ENCODE assay signal across 9 mouse cellular contexts in the genomic region with DNA sequence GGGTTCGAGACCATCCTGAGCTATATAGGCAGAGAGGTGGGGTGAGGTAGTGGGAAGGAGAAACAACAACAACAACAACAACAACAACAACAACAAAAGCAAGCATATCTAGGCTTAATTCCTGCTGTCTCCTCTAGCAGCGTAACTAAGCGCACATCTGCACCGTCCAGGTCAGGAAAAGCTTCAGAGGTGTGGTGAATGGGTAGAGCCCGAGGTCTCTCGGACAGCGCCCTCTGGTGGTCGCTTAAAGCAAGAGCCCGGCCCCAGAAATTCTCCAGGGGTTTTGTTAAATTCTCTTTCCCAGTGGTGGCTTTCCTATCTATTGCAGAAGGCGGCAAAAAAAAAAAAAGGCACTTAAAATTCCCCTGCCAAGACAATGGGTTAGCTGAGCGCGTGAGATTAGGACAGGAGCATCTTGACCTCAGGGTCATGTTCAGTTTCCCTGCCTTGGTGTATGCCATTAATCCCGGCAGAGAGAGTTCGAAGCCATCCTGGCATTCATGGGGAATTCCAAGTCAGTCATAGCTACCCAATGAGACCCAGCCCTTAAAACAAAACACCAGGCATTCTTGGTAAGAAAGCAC. TPM values are rescaled to one million over a fixed set of nuclear protein-coding genes. Genes with fewer than 3 reads are reported as not detected.
DNase-seq lines count a peak whose midpoint lies in the region; TF ChIP-seq lines count a peak whose summit lies in the region.
"Had no signal": no experiment of that assay in that cellular context is flagged by ENCODE, and none has a peak within 500 bp of the region (broad histone marks: within the 10 kb centered on the region; RNA-seq: fewer than 3 reads in every experiment).

No protein-coding gene starts in this region.

- H3K27me3 ChIP-seq in E14TG2a.4 (ENCODE audit: insufficient read depth, low read length): peaks cover 5% of the 10 kb centered on the region; the same call in 1 of the 2 replicates

- H3K9me3 ChIP-seq in E14TG2a.4 (ENCODE audit: low read length): 0 out of 2 replicates have a peak, but pooled peaks cover 4% of the 10 kb centered on the region

- intact Hi-C loops in gastrocnemius, adult 2 months (cut with DNase I): loop anchor here (1.0 kb wide), 1 partner anchor 24 kb away; no protein-coding TSS in a partner anchor

- H3K4me3 ChIP-seq in E14TG2a.4 (replicated peaks; ENCODE audit: low read length): no peak overlapping the region
- H3K4me3 ChIP-seq in gastrocnemius, adult 2 months: no peak overlapping the region

- H3K4me1 ChIP-seq in E14TG2a.4 (replicated peaks; ENCODE audit: low read depth, low read length): peaks cover 68% of the 10 kb centered on the region

- no peak overlapping the region for H3K27ac ChIP-seq in gastrocnemius, adult 2 months

- peaks cover 29% of the 10 kb centered on the region for H3K36me3 ChIP-seq in E14TG2a.4 (ENCODE audit: insufficient read depth, low read length)

- TF ChIP-seq CTCF in E14TG2a.4 (conservative IDR thresholded peaks at IDR 0.05; ENCODE audit: low read length): peak; percentile 59
- peak; percentile 85 for TF ChIP-seq CTCF in gastrocnemius, adult 2 months (IDR thresholded peaks at IDR 0.05)

- peak; percentile 45 to 70 for DNase-seq in heart, adult 18-20 months
- DNase-seq in heart, adult 11 months: no peak
- DNase-seq in cerebellum, adult 9-10 months: peak; percentile 69
- peak; percentile 64 for DNase-seq in gastrocnemius, adult 2 months
- DNase-seq in kidney, postnatal 36 days: peak; percentile 61 to 86
- DNase-seq in lung, postnatal 14 days: peak; percentile 72
- DNase-seq in spleen, postnatal 4 days (ENCODE audit: low spot score in 2 of 2): peak; percentile 65 to 88

RNA-seq across cellular contexts. Expression of a gene that starts 1.0 kb away (rescaled TPM):
- total RNA-seq in heart, adult 18-20 months (2021): under 1 TPM in 1 of 2 experiments, not detected in 1; 0.26 TPM
- total RNA-seq in gastrocnemius, adult 2 months (2021): under 1 TPM in 1 of 2 experiments, not detected in 1; 0.17 TPM

RNA-seq across cellular contexts. Expression of a gene that starts 12.3 kb away (rescaled TPM):
- 1,000 to 10,000 TPM; 4,470 to 4,611 TPM for total RNA-seq in heart, adult 18-20 months (2021)
- 1,000 to 10,000 TPM; 1,338 to 2,234 TPM for total RNA-seq in gastrocnemius, adult 2 months (2021)

RNA-seq across cellular contexts. Expression of a gene that starts 14.9 kb away (rescaled TPM):
- total RNA-seq in heart, adult 18-20 months (2021): under 1 TPM in 1 of 2 experiments, not detected in 1; 0.21 TPM
- total RNA-seq in gastrocnemius, adult 2 months (2021): under 1 TPM in 1 of 2 experiments, not detected in 1; 0.33 TPM
- total RNA-seq: layer of hippocampus, adult 18-20 months had no signal

RNA-seq across cellular contexts. Expression of a gene that starts 22.0 kb away (rescaled TPM):
- not detected for total RNA-seq in heart, adult 18-20 months (2021)
- total RNA-seq in gastrocnemius, adult 2 months (2021): not detected
- total RNA-seq: layer of hippocampus, adult 18-20 months had no signal

RNA-seq across cellular contexts. Expression of a gene that starts 25.1 kb away (rescaled TPM):
- 10 to 100 TPM; 13.6 to 18.3 TPM for total RNA-seq in heart, adult 18-20 months (2021)
- 10 to 100 TPM; 13.3 to 16.3 TPM for total RNA-seq in gastrocnemius, adult 2 months (2021)
